Mouse (Mus musculus): ENCODE results near the gene Faap20.

GRCm38 (mm10) chr4:155274851-155275250 lies 25.2 kb downstream of the Faap20 start:
- TF ChIP-seq POLR2A (IDR thresholded peaks at IDR 0.05; ENCODE audit: control insufficient read depth in 1 of 2, insufficient read depth in 1 of 2, low read depth in 1 of 2, low read length in 2 of 2, poor library complexity in 1 of 2): no peak
- TF ChIP-seq ZKSCAN1 (IDR thresholded peaks at IDR 0.05; ENCODE audit: low read depth, low read length): no peak
- no peak for TF ChIP-seq KAT2A (conservative IDR thresholded peaks at IDR 0.05; ENCODE audit: low read depth, low read length)
- no peak for TF ChIP-seq EP300 (IDR thresholded peaks at IDR 0.05; ENCODE audit: low read depth in 1 of 2, low read length in 2 of 2)
- no peak for TF ChIP-seq CTCF (IDR thresholded peaks at IDR 0.05 in 2 of 3, conservative IDR thresholded peaks at IDR 0.05 in 1 of 3; ENCODE audit: control insufficient read depth in 1 of 3, insufficient read depth in 1 of 3, low read depth in 2 of 3, low read length in 3 of 3, poor library complexity in 1 of 3, severe bottlenecking in 1 of 3)
- no peak for TF ChIP-seq RAD21 (IDR thresholded peaks at IDR 0.05; ENCODE audit: low read depth, low read length)
- TF ChIP-seq TCF12 (IDR thresholded peaks at IDR 0.05; ENCODE audit: low read depth, low read length): no peak
- TF ChIP-seq USF1 (IDR thresholded peaks at IDR 0.05; ENCODE audit: low read depth, low read length): no peak
- TF ChIP-seq E2F4 (IDR thresholded peaks at IDR 0.05; ENCODE audit: borderline replicate concordance, low read depth, low read length): no peak
- no peak for TF ChIP-seq TAL1 (IDR thresholded peaks at IDR 0.05; ENCODE audit: low read length)
- no peak for TF ChIP-seq NRF1 (IDR thresholded peaks at IDR 0.05; ENCODE audit: insufficient read depth, low read depth, low read length, poor library complexity, severe bottlenecking)
- TF ChIP-seq GATA1 (IDR thresholded peaks at IDR 0.05; ENCODE audit: low read depth, low read length): no peak
- no peak for TF ChIP-seq BHLHE40 (IDR thresholded peaks at IDR 0.05; ENCODE audit: borderline replicate concordance, low read depth, low read length)

Data from MEL (cell line).